Mouse (Mus musculus): ENCODE data around the gene Smad1. TPM values are rescaled to one million over a fixed set of nuclear protein-coding genes. Genes with fewer than 3 reads are reported as not detected.
A peak's percentile ranks its signal among the peaks of the same experiment; 100 is the strongest.

Smad1 gene
- polyA plus RNA-seq, 2 experiments: 3.1 to 4.5 TPM

DNA sequence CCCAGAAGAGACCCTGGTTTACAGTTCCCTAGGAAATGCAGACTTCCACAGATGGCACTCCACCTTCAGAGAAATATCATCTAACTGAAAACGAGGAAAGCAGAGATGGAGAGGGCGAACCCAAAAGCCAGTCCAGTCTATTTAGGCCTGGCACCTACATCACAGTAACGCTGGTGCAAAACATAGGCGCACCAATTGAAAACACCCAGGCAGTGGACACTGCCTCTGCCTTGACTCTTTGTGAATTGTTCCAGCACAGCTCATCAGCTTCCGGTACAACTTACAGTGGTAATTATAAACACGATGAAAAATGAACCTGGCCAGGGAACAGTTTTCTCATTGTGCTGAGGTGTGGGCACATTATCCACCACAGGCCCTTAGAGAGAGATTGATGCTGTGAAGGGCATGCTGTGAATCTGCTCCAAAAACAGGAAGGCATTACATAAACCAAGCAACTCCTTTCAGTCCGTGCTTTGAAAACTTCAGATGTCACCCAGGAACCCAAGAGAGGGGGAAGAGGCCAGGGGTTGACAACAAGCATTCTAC lies 1.5 kb downstream of the Smad1 start:
- WGBS (ENCODE audit: insufficient replicate concordance): 30% methylated on average over 7 of the region's 7 CpGs
- H3K9me3 ChIP-seq (ENCODE audit: control insufficient read depth, low read length): no peaks in the 10 kb centered on the region
- H3K4me3 ChIP-seq (ENCODE audit: insufficient read depth in 1 of 2, low read depth in 2 of 2, low read length in 2 of 2): peak overlapping the region; percentile 62 to 79
- H3K27ac ChIP-seq: no peak overlapping the region
- no peaks in the 10 kb centered on the region for H3K36me3 ChIP-seq (replicated peaks; ENCODE audit: control insufficient read depth, insufficient read depth, low read depth)
- TF ChIP-seq EP300 (IDR thresholded peaks at IDR 0.05; ENCODE audit: low read depth): no peak
- TF ChIP-seq CTCF (IDR thresholded peaks at IDR 0.05; ENCODE audit: low read depth): no peak
- H3K4me1 ChIP-seq (replicated peaks; ENCODE audit: control insufficient read depth in 2 of 2, insufficient read depth in 2 of 2, low read length in 1 of 2): peaks cover 0 to 8% of the 10 kb centered on the region in 2 experiments; a peak in 2 of 4 replicates
- peak overlapping the region; percentile 55 for H3K4me2 ChIP-seq (ENCODE audit: low read depth)
- peak overlapping the region; percentile 63; the same call in 1 of the 2 replicates for H3K9ac ChIP-seq (replicated peaks)
- H3K27me3 ChIP-seq (ENCODE audit: control insufficient read depth, insufficient read depth, low read length): peaks cover 30% of the 10 kb centered on the region
- DNase-seq (ENCODE audit: low read depth in 3 of 3, low spot score in 3 of 3) (no peak), ATAC-seq (ENCODE audit: insufficient read depth) (no peak)

DNA sequence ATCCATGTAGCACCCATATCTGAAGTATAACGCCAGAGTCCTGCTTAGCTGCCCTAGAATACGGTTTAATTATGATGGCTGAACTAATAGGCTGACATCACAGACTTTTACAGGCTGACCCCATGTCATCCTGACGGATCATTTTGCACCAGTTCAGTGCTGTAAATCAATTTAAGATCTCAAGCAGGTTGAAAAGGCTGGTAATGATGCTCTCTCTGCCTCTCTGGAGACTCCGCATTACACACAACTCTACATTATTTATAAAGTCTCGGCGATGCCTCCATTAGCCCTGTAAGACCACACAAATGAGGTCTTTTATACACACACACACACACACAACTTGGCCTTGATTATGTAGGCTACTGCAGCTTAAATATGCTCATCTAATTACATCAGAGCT lies 2.4 kb downstream of the Smad1 start:
- DNase-seq (ENCODE audit: low read depth in 3 of 3, low spot score in 3 of 3) (no peak), ATAC-seq (ENCODE audit: insufficient read depth) (no peak)
- Histone ChIP-seq H3K4me3 (ENCODE audit: insufficient read depth in 1 of 2, low read depth in 2 of 2, low read length in 2 of 2) (no peak overlapping the region), H3K4me1 (replicated peaks; ENCODE audit: control insufficient read depth in 2 of 2, insufficient read depth in 2 of 2, low read length in 1 of 2) (peaks cover 0 to 9% of the 10 kb centered on the region in 2 experiments; a peak in 2 of 4 replicates), H3K36me3 (replicated peaks; ENCODE audit: control insufficient read depth, insufficient read depth, low read depth) (no peaks in the 10 kb centered on the region), H3K27me3 (ENCODE audit: control insufficient read depth, insufficient read depth, low read length) (peaks cover 30% of the 10 kb centered on the region), H3K9ac (replicated peaks) (no peak overlapping the region), H3K4me2 (ENCODE audit: low read depth) (no peak overlapping the region), H3K27ac (no peak overlapping the region), H3K9me3 (ENCODE audit: control insufficient read depth, low read length) (no peaks in the 10 kb centered on the region)
- no peak for TF ChIP-seq EP300 (IDR thresholded peaks at IDR 0.05; ENCODE audit: low read depth)
- no peak for TF ChIP-seq CTCF (IDR thresholded peaks at IDR 0.05; ENCODE audit: low read depth)
- 70% methylated on average over 6 of the region's 6 CpGs for WGBS (ENCODE audit: insufficient replicate concordance)

DNA sequence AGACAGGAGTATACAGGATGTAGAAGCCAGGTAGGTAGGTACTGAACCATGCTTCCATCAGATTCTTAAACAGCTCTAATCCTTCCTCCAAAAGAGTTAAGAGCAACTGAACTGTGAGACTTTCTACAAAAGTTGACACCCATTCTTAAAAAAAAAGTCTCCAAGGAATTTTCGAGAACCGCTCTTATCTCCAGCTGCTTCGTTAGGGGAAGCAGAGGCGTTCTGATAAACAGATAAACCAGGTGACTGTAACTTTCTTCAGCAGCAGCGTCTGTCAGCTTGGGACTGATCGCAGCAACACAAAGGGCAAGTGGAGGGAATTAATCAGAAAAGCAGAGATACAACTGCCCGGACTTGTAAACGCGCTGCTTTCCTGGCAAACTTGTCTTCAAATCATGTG lies 5.3 kb downstream of the Smad1 start:
- peaks cover 0 to 9% of the 10 kb centered on the region in 2 experiments; a peak in 2 of 4 replicates for H3K4me1 ChIP-seq (replicated peaks; ENCODE audit: control insufficient read depth in 2 of 2, insufficient read depth in 2 of 2, low read length in 1 of 2)
- TF ChIP-seq CTCF (IDR thresholded peaks at IDR 0.05; ENCODE audit: low read depth) (no peak), EP300 (IDR thresholded peaks at IDR 0.05; ENCODE audit: low read depth) (no peak)
- no peak overlapping the region for H3K4me3 ChIP-seq (ENCODE audit: insufficient read depth in 1 of 2, low read depth in 2 of 2, low read length in 2 of 2)
- no peak overlapping the region for H3K27ac ChIP-seq
- ATAC-seq (ENCODE audit: insufficient read depth) (no peak), DNase-seq (ENCODE audit: low read depth in 3 of 3, low spot score in 3 of 3) (no peak)
- no peaks in the 10 kb centered on the region for H3K9me3 ChIP-seq (ENCODE audit: control insufficient read depth, low read length)
- peaks cover 20% of the 10 kb centered on the region for H3K27me3 ChIP-seq (ENCODE audit: control insufficient read depth, insufficient read depth, low read length)
- no peak overlapping the region for H3K4me2 ChIP-seq (ENCODE audit: low read depth)
- H3K9ac ChIP-seq (replicated peaks): no peak overlapping the region
- H3K36me3 ChIP-seq (replicated peaks; ENCODE audit: control insufficient read depth, insufficient read depth, low read depth): no peaks in the 10 kb centered on the region
- WGBS (ENCODE audit: insufficient replicate concordance): 29% methylated on average over 9 of the region's 9 CpGs

DNA sequence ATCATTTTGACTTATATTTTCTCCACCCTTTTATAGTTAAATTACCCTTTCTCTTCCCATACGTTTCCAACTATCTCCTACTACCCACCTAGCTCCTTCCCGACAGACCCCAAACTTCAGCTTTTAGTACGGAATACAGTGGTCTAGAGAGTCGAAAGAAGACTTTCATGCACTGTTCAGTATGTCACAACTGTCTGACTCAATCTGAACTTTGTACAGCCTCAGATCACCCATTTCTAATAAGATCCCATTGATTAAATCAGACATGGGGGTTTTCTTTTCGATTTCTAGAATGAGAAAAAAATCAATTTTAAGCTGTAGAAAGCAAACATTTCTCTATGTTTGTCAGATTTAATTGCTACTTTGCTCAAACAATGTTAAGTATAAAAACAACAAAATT lies 6.1 kb downstream of the Smad1 start:
- no peaks in the 10 kb centered on the region for H3K9me3 ChIP-seq (ENCODE audit: control insufficient read depth, low read length)
- peaks cover 0 to 9% of the 10 kb centered on the region in 2 experiments; a peak in 2 of 4 replicates for H3K4me1 ChIP-seq (replicated peaks; ENCODE audit: control insufficient read depth in 2 of 2, insufficient read depth in 2 of 2, low read length in 1 of 2)
- ATAC-seq (ENCODE audit: insufficient read depth) (no peak), DNase-seq (ENCODE audit: low read depth in 3 of 3, low spot score in 3 of 3) (no peak)
- no peak overlapping the region for H3K9ac ChIP-seq (replicated peaks)
- H3K27ac ChIP-seq: no peak overlapping the region
- H3K36me3 ChIP-seq (replicated peaks; ENCODE audit: control insufficient read depth, insufficient read depth, low read depth): no peaks in the 10 kb centered on the region
- H3K4me3 ChIP-seq (ENCODE audit: insufficient read depth in 1 of 2, low read depth in 2 of 2, low read length in 2 of 2): no peak overlapping the region
- H3K4me2 ChIP-seq (ENCODE audit: low read depth): no peak overlapping the region
- H3K27me3 ChIP-seq (ENCODE audit: control insufficient read depth, insufficient read depth, low read length): peaks cover 12% of the 10 kb centered on the region
- TF ChIP-seq EP300 (IDR thresholded peaks at IDR 0.05; ENCODE audit: low read depth): no peak
- no peak for TF ChIP-seq CTCF (IDR thresholded peaks at IDR 0.05; ENCODE audit: low read depth)
- 56% methylated on average over 5 of the region's 5 CpGs for WGBS (ENCODE audit: insufficient replicate concordance)

- no peaks in the 10 kb centered on the region for H3K36me3 ChIP-seq (replicated peaks; ENCODE audit: control insufficient read depth, insufficient read depth, low read depth)
- no peak overlapping the region for H3K27ac ChIP-seq
- H3K27me3 ChIP-seq (ENCODE audit: control insufficient read depth, insufficient read depth, low read length): peaks cover 7% of the 10 kb centered on the region
- no peak for ATAC-seq (ENCODE audit: insufficient read depth)
- WGBS (ENCODE audit: insufficient replicate concordance): 53% methylated on average over 6 of the region's 6 CpGs
- no peak overlapping the region for H3K4me2 ChIP-seq (ENCODE audit: low read depth)
- DNase-seq (ENCODE audit: low read depth in 3 of 3, low spot score in 3 of 3): no peak
- H3K9ac ChIP-seq (replicated peaks): no peak overlapping the region
- TF ChIP-seq EP300 (IDR thresholded peaks at IDR 0.05; ENCODE audit: low read depth): no peak
- no peak overlapping the region for H3K4me3 ChIP-seq (ENCODE audit: insufficient read depth in 1 of 2, low read depth in 2 of 2, low read length in 2 of 2)
- H3K4me1 ChIP-seq (replicated peaks; ENCODE audit: control insufficient read depth in 2 of 2, insufficient read depth in 2 of 2, low read length in 1 of 2): peaks cover 0 to 9% of the 10 kb centered on the region in 2 experiments; a peak in 2 of 4 replicates
- no peaks in the 10 kb centered on the region for H3K9me3 ChIP-seq (ENCODE audit: control insufficient read depth, low read length)
Observed at GRCm38 (mm10) chr8:79392649-79393048, 6.7 kb downstream of the Smad1 start.
